Mouse (Mus musculus) hindlimb bud, embryonic 11.5 days (tissue): ENCODE measurements around the gene Cyb5b.
"Not testable (repeated sequence)": the region's sequence is repeated elsewhere in the genome, so short reads cannot be mapped to it uniquely, and the experiment has no call there.

ENCODE experiments used
- DNase-seq: peaks from one replicate; pipeline ENCODE4 v3.0.0-alpha.2; 2012; ENCODE audit warnings: low read depth, low spot score; ENCODE audit errors: extremely low spot score

Cyb5b gene

DNA sequence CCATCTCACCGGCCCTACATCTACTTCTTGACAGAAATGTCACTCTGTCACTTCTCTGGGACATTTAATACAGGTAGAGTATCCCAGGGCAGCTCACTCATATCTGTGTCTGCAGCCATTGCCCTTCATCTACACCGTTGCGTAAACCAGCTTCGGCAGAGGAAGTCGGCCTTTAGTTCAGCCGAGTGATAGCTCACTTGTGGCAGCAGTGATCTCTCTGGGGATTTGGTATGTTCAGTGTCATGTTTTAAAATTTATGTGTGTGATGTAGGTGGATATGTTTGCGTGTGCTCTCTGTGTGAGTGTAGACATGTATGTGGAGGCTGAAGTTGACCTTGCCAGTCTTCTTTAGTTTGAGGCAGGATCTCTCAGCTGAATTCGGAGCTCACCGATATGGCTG lies 15.3 kb downstream of the Cyb5b start:
- DNase-seq, result no peak

DNA sequence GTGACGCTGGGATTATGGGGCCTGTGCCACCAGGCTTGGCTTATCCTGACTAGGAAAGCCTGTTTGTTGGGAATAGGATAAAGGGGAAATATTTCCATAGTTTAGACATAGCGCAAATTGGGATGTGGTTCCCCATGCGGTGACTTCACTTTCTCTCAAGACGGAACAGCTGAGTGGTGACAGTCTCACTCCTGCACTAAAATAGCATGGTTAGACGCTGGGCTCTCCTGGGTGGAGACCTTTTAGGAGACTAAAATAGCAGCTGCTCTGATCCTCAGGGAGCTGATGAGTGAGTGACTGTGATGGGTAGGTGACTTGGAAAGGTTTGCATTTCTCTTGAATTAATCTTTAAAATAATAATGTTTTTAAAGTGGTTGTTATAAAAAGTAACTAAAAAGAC lies 17.4 kb downstream of the Cyb5b start:
- no peak for DNase-seq

DNA sequence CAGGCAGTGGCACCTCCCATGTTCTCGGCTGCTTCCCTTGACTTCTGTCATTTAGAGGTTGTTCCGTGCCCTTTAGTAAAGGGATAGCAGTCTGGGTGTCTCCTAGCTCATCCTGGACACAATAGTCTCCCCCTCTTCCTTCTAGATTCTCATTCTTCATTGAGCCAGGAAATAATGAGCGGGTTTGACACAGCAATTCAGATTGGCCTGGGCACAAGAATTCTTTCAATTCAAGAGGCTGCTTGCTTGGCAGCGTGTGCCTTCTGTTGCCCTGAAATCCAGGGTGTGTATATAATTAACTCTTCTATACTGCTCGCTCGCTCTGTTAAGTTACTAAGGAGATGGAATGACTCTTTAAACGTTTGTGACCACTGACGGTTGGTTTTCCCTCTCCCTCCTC lies 21.7 kb downstream of the Cyb5b start:
- no peak for DNase-seq

DNA sequence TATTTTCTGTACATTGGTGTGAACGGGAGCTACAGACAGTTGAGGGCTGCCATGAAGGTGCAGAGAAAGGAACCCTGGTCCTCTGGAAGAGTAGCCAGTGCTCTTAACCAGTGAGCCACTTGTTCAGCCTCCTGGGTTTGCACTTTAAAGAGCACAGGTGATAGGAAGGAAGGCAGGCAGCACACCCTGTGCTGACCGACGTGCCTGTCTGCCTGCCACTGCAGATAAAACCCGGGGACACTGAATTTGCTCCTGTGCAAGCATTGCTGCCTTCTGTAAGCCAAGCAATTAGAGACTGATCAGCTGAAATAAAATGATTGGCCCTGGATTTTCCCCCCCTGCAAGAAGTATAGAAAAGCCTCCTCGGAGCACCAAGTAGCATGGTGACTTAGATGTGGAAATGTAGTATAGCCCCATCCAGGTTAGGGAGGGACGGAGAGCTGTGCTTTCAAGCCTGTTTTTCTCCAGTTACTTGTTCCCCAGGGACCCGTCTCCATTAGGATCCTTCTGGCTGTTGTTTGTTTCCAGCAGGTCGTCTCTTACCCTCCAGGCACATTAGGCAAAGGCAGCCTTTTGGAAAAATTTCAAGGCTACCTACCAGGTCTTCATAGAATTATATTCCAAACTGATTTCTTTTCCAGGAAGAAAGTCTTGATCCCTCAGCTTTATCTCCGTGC lies 22.7 kb downstream of the Cyb5b start:
- no peak for DNase-seq

DNA sequence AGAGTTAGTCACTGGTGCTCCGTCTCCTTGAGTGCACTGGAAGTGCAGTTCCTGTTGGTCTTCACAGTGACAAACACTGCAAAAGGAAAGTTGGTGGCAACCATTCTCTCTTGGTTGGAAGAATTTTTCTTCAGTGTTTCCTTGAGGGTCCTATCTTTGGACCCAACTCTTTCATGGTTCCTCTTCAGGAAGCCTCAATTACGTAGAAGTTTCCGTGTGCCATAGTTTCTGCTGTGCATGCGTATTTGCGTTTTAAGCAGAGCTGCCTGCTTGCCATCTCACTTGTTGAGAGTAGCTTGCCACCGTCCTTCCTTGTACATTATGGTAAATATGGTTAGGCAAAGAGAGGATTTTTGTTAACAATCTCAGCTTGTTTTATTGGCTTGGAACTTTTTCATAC lies 30.7 kb downstream of the Cyb5b start:
- no peak for DNase-seq

DNA sequence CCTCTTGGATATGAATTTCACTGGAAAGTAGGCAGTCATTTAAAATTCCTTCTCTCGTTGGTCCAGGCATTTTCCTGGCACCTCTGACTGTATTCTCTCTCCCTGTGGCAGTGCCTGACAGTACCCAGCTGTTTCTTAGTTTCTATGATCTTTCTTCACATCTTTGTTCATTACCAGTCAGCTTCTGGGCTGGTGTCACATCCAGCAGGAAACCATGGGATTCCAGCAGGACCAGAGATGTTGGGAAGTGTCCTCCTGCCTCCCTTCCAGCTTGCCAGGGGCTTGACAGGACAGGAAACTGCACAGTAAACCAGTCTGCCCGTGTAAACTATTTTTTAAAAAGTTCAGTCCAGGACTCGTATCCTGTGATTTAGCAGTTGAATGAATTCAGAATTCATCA lies 34.6 kb downstream of the Cyb5b start:
- no peak for DNase-seq

DNA sequence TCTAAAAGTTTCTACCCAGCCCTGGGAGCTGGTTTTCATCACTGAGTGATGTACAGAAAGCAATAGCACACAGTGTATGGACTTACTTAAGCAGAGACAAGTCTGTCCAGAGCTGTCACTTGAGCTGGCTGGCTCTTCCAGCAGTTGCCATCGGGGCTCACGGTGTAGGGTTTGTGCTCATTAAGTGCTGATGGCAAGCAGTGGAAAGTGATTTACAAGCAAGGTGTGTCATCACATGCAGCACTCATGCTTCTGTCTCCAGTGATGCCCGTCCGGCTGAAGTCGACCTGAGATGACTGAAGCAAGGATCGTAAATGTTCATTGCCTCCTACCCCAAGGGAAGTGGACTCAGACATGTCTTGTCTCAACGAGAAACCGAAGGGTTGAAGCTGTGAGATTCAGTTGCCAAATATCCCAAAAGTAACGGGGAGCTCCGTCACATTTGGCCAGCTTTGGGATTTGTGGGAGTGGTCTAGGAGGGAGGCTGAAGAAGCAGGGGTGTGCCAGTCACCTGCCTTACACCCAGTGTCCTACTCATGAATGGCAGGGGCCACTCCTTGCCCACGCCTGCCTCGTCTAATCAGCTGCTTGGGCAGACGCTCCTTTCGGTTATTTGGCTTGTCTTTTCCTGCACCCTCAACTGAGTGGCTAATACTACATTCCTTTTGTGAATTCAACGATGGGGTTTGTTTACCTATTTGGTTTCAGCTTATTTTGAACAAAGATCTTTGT lies 36.4 kb downstream of the Cyb5b start:
- DNase-seq, result no peak

DNA sequence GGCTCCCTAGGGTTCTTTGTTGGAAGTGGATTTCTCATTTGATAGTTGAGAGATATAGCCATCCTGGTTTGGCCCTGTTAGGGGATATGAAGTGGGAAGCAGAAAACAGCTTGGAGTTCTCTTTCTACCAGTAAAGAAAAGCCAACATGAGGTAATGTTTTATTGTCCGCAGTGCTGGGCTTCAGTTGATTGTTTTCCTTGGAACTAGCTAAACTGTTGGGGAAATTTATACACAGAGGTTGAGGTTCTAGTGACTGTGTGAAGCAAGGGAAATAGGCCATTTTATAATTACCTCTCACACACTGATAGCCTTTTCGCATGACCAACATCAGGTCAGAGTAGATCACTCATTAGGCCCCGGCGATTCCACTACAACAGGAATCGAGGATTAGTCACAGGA lies 37.2 kb downstream of the Cyb5b start:
- no peak for DNase-seq

DNA sequence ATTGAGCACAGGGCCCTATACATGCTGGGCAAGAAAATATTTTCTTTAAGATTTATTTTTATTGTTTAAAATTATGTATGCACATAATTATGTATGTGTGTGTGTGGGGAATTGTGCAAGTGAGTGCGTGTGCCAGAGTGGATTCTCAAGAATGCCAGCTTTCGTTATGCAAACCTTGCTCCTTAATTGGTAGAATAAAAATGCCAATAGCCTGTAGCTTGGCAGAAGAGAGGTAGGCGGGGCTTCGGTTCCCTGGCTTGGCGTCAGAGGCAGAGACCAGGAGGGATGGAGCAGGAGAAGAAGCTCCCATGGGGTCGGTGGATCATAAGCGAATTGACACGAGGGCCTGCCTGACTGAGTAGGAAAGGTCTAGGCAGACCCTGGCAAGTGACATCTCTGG lies 42.2 kb downstream of the Cyb5b start:
- DNase-seq, result no peak

DNA sequence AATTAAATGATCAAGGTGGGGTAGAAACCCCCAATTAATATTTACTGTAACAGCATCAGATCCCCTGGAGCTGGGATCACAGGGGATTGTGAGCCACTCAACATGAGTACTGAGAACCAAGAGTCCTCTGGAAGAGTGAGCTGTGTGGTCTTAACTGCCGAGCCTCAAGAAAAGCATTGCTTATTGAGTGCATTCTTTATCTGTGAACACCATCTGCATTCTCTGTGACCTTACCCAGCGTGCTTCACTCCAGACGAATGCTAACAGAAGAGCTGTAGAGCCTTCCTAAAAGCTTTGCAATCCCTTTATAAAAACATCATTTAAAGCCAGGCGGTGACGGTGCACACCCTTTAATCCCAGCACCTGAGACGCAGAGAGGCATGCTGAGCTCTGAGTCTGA lies 42.9 kb downstream of the Cyb5b start:
- no peak for DNase-seq

DNA sequence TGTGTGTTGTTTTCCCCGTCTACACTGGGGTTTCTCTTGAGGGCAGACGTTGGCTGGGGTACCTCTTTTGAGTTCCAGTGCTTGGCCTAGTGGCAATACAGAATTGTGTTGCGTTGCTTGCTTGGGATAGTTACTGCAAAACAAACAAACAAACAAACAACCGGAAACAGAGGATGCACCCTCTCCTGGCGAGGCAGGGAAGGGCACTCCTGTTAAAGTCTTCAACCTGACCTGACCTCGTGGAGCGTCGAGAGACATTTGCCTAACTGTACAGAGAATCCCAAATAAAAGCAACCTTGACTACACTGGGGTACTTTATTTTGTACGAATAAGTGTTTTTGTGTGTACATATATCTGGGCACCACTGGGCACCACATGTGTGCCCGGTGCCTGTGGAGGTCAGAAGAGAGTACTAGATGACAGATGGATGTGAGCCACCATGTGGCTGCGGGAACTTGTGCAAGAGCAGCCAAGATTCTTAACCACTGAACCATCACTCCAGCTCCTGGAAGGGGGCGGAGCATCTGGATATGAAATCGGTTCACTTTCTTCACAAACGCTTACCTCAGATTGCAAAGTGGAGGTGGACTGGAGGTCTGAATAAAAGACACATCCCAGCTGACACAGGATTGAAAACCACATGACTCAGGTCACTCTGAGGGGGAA lies 44.5 kb downstream of the Cyb5b start:
- DNase-seq, result no peak

DNA sequence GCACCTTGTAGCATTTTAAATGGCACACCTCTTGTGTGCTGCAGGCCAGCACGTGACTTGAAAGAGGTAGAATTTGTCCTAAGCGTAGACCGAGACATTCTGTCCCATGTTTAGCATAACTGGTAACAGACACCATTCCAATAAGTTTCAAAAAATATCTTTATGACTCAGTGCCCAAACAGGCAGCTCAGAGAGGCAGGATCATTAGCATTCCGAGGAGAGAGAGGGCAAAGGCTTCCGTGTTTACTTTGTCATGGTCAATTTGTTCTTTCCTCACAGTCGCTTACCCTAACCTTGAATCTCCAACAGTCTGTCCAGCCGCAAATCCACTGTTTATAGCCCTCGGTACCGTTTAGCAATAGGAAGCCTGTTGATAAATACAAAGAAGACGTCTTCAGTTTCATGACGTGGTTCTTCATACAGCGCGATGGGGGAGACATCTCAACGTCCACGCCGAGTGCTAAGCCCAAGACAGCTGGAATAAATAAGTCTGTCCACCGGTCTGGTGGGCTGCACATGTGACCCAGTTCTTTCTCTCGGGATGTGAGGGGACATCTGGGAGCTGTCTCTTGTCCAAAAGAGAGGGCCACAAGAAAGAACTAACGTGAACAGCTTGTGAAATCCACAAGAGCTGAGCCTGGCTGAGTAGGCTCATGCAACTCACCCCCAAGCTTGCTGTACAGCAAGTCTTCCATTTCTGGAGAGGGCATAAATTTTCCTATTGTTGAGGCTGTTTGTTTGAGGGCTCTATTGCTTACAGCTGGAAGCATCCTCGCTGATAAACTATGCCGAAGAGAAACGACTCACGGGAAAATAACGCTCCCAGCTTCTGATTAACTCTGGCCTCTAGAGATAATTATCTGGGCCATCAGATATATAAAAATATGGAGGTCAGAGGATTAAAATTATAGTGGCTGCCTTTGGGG lies 47.7 kb downstream of the Cyb5b start:
- no peak for DNase-seq

DNA sequence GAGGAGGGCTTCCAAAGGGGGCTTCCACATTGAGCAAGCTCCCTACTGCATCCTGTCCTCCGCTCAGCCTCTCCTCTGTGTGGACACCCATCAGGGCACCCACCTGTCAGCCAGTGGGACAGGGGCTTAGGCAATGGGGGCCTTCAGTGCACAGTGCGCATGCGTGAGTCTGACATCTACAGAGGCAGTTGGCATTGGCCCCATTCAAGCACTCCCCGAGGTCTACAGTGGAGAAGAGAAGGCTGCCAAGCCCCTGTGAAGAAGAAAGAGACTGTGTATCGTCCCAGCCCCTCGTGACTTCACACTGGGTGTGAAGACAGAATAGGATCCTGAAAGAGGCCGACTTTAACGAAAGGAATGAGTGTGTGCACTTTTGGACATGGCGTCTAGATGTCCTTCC lies 54.7 kb downstream of the Cyb5b start:
- DNase-seq, result no peak

DNA sequence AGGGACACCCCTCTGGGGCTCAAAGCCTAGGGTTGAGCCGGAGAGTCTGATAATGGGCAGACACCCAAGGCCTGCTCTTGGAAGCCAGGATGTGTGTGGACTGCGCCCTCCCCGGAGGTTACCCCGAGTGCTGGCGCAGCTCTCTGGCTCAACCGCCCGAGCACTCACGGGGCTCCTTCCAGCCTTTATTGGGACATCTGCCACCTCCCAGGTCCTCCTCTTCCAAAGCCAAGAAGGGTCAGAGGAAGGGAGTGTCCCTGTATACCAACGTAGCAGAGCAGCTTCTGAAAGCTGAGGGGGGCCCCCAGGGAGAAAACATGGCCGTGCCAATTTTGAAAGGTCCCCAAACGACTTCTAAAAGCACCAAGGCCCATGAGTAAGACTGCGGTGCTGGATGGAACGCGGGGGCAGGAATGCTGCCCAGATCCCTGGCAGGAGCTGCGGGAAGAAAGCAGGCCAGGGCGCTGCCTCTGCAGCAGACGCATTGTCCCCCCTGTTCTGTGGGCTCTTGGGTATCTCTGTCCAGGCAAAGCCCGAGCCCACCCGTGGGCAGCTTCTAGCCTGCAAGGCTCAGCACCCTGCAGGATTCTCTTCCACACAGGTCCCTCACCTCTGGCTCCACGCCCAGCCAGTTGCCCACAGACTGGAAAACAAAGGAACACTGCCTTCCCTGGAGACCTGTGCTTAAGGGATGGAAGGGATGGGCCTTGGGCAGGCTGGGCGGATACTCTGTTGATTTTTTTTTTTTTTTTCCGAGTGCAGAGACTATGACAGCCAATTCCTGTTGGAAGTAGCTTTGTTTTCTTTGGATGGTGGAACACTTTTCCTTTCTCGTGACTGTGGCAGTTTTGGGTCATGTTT lies 55.5 kb downstream of the Cyb5b start:
- DNase-seq, result no peak

DNA sequence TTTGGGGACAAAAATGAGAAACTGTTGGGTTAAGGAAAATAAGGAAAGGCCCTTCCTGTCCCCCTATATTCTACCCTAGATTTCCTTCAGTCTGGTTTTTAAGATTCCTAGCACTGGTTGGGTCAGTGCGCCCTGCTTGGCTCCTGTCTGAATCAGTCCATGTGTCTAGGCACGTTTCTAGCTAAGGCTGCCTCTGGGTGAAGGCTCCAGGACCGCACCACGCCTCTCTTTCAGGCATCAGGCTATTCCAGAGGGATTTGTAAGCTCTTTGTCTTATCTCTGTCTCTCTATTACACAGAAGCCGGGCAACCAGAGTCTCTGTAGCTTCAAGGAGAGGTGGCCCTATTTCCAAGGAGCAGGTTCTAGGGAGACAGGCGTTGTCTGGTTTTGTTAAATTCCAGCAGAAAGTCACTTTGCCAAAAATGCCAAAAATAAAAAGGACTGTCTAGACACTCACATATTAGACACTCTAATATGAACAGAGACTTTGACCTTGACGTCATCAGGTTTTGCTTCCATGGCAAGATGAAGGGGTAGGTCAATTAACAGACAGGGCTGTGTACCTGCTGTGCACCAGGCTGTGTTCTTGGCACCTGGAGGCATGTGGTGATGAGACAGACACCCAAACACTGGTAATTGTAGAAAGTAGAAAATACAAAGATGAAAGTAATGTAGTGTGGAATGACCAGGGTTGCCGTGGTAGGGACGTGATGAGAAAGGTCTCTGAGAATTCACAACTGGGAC lies 56.5 kb downstream of the Cyb5b start:
- no peak for DNase-seq

DNA sequence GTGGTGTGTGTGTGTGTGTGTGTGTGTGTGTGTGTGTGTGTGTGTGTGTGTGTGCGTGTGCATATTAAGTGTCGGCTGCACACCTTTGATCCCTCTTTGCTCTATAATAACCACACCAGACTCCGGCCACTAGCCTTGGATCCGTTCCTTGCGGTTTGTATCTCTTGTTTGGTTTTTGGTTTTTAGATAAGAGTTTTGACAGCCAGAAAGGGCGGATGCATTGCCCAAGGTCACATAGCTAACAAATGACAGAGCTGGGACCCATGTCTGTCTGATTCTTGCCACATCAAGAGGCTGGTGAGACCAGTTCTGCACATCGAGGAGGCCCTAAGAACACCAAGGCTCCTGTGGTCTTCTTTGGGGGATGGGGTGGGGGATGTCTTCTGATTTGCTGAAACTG lies 58.7 kb downstream of the Cyb5b start:
- no peak for DNase-seq

DNA sequence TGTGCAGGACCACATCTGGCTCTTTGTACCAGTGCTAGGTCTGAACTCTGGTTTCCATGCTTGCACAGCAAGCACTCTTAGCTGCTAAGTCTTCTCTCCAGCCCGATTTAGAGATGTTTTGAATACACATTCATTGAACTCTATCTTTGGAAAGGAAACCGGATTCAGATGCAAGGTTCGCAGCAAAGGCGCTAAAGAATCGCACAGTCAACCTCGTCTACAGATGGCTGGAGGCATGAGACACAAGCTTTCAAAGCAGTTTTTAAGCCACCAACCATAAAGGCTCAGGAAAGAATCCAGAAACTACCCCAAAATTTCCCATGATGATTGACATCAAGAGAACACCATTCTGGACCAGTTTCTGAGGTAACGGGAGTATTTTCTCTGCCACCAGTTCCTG lies 61.6 kb downstream of the Cyb5b start:
- DNase-seq, result no peak

DNA sequence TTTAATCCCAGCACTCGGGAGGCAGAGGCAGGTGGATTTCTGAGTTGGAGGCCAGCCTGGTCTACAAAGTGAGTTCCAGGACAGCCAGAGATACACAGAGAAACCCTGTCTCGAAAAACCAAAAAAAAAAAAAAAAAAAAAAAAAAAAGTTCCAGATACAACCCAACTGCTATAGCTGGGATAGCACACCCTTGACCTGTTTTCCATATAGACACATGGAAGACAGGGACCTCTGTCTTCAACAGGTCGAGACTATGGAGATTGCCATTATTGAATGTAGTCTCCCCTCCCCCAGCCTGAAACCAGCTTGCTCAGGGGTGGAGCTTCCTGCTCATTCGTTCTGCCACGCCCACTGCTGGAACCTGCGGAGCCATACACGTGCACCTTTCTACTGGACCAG lies 66.8 kb downstream of the Cyb5b start:
- DNase-seq, result not testable (repeated sequence)

DNA sequence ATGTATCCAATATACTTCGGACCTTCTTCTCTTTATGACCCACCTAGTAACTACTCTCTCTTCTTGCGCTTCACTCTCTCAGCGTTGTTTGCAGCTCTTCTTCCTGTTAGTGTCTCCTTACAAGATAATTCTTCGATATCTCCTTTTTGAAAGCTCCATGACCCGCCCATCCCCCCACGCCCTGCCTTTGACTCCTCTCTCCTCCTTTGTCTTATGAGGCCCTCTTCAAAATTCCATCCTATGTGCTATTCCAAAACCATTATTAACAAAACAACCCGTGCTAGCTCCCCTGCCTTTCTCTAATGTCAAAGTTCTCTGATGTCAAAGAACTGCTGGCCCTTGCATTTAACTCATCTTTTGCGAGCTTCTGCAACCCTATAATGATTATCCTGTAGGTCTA lies 67.7 kb downstream of the Cyb5b start:
- no peak for DNase-seq

DNA sequence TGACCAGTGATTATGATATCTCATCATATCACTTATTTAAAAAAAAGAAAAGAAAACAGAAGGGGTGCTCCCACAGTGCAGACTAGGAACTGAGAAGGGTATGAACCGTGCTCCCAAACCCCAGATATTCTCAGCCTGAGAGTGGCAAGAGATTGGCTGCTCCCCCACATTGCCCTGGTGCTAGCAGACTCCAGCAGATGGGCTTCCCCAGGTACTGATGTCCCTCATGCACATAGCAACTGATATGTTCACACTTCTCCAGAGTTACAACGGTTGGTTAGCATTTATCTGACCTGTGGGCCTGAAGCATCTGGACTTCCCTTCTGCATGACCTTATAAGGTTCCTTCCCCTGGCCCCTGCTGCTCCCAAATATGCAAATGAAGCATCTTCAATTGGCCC lies 68.6 kb downstream of the Cyb5b start:
- no peak for DNase-seq
